Mouse (Mus musculus): ENCODE measurements around the gene Gatc. TPM values are rescaled to one million over a fixed set of nuclear protein-coding genes. Genes with fewer than 3 reads are reported as not detected.

Gatc gene
- polyA plus RNA-seq, 1 experiment from 2014 or later = 42.5 TPM

Other genes starting within 250 kb of the Gatc start
- 36.5 and 39.5 TPM in 2 replicates for gene Gm10401, start 242.9 kb downstream of the Gatc start, polyA plus RNA-seq (2014; fragmentation: Nextera tagmentation; extraction: Ambion mirVana)
- 41.5 and 49.3 TPM in 2 replicates for gene Acads, start 221.8 kb downstream of the Gatc start, polyA plus RNA-seq (2014; fragmentation: Nextera tagmentation; extraction: Ambion mirVana)
- 65.3 and 65.4 TPM in 2 replicates for gene Unc119b, start 206.2 kb downstream of the Gatc start, polyA plus RNA-seq (2014; fragmentation: Nextera tagmentation; extraction: Ambion mirVana)
- 51.5 and 58.8 TPM in 2 replicates for gene Mlec, start 183.0 kb downstream of the Gatc start, polyA plus RNA-seq (2014; fragmentation: Nextera tagmentation; extraction: Ambion mirVana)
- gene Cabp1, start 146.8 kb downstream of the Gatc start, polyA plus RNA-seq (2014; fragmentation: Nextera tagmentation; extraction: Ambion mirVana) = 1.2 and 1.9 TPM in 2 replicates
- gene Pop5, start 105.3 kb downstream of the Gatc start, polyA plus RNA-seq (2014; fragmentation: Nextera tagmentation; extraction: Ambion mirVana) = 118 and 123 TPM in 2 replicates
- 77.5 and 105 TPM in 2 replicates for gene Rnf10, start 68.3 kb downstream of the Gatc start, polyA plus RNA-seq (2014; fragmentation: Nextera tagmentation; extraction: Ambion mirVana)
- 51.4 and 54.6 TPM in 2 replicates for gene Coq5, start 61.5 kb downstream of the Gatc start, polyA plus RNA-seq (2014; fragmentation: Nextera tagmentation; extraction: Ambion mirVana)
- gene Dynll1, start 40.2 kb downstream of the Gatc start, polyA plus RNA-seq (2014; fragmentation: Nextera tagmentation; extraction: Ambion mirVana) = 1,968 and 2,035 TPM in 2 replicates
- 417 and 433 TPM in 2 replicates for gene Srsf9, start 14.0 kb downstream of the Gatc start, polyA plus RNA-seq (2014; fragmentation: Nextera tagmentation; extraction: Ambion mirVana)
- gene Triap1, start within 50 bp of the Gatc start, polyA plus RNA-seq (2014; fragmentation: Nextera tagmentation; extraction: Ambion mirVana) = 59.8 and 64.4 TPM in 2 replicates
- 712 and 734 TPM in 2 replicates for gene Cox6a1, start 7.8 kb upstream of the Gatc start, polyA plus RNA-seq (2014; fragmentation: Nextera tagmentation; extraction: Ambion mirVana)
- gene Msi1, start 88.4 kb upstream of the Gatc start, polyA plus RNA-seq (2014; fragmentation: Nextera tagmentation; extraction: Ambion mirVana) = 45.9 and 48.3 TPM in 2 replicates
- not detected in 2 replicates for gene Pla2g1b, start 125.1 kb upstream of the Gatc start, polyA plus RNA-seq (2014; fragmentation: Nextera tagmentation; extraction: Ambion mirVana)
- 19.2 and 19.7 TPM in 2 replicates for gene Sirt4, start 143.5 kb upstream of the Gatc start, polyA plus RNA-seq (2014; fragmentation: Nextera tagmentation; extraction: Ambion mirVana)
- 13.5 and 17.7 TPM in 2 replicates for gene Pxn, start 165.5 kb upstream of the Gatc start, polyA plus RNA-seq (2014; fragmentation: Nextera tagmentation; extraction: Ambion mirVana)
- 1,447 and 1,526 TPM in 2 replicates for gene Rplp0, start 218.3 kb upstream of the Gatc start, polyA plus RNA-seq (2014; fragmentation: Nextera tagmentation; extraction: Ambion mirVana)
- 39.6 and 44.5 TPM in 2 replicates for gene Gcn1l1, start 224.1 kb upstream of the Gatc start, polyA plus RNA-seq (2014; fragmentation: Nextera tagmentation; extraction: Ambion mirVana)

All from limb, embryonic 11.5 days (tissue).